Mouse (Mus musculus) gastrocnemius, adult 8-10 months (tissue): Measurements from ENCODE around the gene Tril. TPM values are rescaled to one million over a fixed set of nuclear protein-coding genes. Genes with fewer than 3 reads are reported as not detected.

Experiments
- DNase-seq, 2 experiments: peaks; one replicate each; pipeline ENCODE4 v3.0.0; 2022; ENCODE audit warnings: low spot score in 2 of 2
- total RNA-seq, 4 experiments: library from RNA; stranded (reverse); gene quantifications; 2 replicates each; pipeline ENCODE4 v1.2.4; 2022

Gene Tril
- total RNA-seq = 1 to 10 TPM; 1.1 to 1.5 (median 1.3) TPM

DNA sequence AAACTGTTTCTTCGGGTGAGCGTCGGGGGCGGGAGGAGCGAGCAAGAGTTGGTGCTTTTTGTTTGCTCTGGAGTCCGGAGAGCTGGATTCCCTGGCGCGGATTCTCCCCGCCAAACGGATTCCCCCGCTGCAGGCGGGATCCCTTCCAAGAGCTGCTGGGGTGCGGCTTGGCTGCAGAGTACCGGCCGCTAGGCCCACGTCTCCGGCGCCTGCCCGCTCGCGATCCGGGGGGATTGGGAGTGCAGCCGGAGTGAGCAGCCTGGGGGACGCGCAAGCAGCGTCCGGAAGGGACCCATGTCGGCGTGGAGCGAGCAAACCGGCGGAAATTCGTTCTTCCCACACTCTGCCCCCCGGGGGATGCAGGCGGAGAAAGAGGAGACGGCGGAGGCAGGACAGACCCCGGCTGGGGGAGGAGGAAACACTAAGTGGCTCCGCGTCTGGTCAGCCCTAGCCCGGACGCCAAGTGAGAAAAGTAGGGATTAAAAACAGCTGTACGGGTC is at the start of gene Tril:
TSS of gene Tril (minus strand) at position 345 of the 500 bp plus-strand sequence.
- peak; percentile 57 to 67 for DNase-seq

DNA sequence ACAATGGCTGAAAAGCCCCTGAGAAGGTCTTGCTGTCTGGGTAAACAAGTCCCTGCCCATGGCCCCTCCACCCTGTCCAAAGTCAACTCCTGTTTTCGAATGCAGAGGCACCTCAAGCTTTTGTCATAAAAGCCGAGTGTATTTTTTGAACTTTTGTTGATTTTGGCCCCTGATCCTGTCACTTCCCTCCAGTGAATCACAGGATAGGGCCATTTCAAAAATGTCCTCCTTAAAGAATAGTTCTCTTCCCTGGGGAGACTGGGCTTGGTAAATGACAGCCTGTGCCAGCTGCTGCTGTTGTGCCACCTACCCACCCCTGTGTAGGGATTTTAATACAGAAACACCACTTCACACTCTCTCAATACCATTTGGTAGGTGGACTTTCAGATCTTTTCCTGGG is 42.4 kb upstream of the Tril start:
- DNase-seq = no peak

DNA sequence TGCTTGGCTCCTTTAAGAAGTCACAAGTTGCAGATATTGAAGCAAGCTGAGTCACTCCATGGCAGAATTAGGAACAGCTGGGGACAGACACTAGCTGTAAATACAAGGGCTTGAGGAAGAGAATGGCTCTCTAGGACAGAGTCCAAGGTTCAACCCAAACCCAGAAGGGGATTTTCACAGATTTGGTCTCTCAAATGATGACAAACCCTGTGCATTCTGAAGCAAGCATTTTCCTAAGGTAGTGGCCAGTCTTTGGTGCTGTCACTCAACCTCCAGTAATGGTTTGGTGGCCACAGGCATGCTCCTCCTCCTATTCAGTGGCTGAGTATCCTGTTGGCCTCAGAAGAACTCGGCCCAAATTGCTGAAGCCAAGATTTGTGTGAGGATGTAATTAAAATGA is 38.5 kb upstream of the Tril start:
- no peak for DNase-seq

DNA sequence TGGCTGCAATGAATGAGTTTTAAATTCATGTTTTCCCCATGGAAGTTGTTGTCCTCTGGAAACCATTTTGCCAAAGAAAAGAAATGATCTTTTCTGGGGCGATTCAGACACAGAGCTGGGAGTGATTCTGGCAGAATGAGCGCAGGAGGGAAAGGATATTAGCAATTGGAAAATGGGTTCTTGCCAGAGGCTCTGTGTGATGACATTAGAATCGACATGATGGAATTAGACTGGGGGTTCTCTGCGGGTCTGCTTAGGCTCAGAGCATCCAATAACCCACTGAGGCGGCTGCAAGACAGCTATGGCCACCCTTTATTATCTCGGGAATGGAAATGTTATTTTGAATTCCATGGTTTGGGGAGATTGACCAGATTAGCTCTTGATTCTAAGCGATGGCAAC is 37.2 kb upstream of the Tril start:
- no peak for DNase-seq

DNA sequence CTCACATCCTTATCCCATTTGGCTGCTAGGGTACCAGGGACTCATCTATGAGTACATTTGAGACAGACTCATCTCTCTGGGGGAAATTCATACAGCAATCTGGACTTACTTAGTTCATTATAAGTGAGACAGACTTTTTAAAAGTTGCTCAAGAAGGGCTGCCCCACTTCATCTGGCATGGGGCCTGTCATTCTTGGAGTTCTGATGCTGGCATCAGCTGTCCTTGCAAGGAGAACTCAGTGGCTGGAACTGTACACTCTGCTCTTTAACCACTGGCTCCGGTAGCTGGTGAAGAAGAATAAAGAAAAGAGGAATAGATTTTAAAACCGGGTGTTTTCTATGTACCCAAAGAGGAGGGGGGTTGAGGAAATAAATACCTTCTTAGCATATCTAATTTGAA is 36.1 kb upstream of the Tril start:
- DNase-seq = no peak

DNA sequence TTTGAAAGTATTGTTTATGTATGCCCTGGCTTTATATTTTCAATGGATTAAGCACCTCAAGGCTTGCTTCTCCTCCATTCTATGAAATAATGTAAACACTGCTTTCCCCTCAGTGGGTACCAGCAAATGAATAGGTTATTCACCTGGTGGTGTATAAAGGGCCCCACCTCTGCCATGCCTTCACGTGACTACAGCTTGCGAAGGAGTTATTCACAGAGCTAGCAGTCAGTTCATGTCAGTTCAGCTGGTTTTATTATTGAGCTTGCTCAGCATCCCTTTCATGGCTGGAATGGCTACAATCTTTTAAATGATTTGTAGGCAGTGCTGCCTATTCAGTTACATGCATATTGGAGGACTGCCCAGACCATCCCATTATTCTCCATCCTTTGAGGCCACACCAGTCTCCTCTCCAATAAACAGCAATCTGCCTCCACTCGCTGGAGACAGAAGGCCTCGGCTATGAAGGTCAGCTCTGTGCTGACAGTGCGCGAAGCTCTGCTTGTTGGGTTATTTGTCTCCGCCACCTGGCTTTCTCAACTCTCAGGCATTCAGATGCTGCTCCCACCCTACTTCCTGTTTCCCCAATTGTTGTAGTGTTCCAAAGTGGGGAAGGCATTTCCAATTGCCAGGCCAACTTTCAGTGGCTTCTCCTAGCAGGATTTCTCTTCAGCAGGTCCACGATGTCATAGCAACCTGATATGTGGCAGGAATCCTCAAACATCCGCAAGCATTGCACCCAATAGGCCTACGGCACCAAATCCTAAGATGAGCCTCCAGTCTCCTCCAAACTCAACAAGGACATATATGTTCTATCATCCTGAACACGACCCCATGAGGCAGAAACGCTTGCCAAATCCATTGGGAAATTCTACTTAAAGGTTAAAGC is 34.6 kb upstream of the Tril start:
- no peak for DNase-seq

DNA sequence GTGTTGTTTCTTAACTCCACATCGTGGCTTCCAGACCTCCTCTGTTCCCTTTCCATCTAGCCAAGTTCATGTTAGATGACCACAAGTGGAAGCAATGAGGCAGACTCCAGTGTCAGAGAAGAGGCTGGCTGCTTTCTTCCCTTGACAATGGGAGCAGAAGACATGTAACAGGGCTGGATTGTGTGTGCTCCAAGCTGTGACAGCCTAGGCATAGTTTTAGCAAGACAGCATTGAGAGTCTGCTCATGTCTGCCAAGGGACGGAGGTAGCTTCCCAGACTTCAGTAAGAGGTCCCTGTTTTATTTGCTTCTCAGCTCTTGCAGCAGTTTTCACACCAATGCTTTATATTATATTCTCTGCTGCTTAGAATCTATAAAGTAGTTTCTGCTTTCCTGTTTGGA is 33.6 kb upstream of the Tril start:
- no peak for DNase-seq

DNA sequence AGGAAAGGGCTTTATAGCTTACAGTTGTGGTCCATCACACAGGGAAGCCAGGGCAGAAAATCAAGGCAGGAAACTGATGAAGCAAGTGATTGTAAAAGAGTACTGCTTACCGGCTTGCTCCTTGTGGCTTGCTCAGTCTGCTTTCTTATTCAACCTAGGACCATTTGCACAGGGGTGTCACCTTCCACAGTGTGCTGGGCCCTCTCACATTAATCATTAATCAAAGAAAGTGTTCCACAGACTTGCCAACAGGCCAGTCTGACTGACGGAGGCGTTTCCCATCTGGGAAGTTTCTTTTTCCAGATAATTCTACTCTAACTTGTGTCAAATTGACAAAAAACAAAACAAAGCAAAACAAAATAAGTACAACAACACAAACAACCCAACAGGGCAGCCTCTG is 32.9 kb upstream of the Tril start:
- no peak for DNase-seq

DNA sequence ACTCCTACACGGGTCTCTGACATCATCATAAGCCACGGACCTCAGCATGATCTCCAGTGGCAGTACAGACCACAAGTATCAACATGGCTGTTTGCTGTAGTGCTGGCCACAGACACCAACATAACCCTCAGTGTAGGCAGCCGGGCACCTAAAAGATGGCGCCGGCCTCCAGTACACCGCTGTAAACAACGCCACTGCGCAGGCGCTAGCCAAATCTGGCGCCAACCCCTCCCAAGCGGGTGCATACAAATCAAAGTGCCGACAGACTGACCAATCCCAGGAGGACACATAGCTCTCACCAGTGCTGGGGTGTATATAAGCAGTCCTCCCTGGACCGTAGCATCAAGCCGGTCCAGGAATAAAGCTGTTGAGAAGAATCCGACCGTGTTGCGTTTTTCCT is 24.0 kb upstream of the Tril start:
- DNase-seq = no peak

DNA sequence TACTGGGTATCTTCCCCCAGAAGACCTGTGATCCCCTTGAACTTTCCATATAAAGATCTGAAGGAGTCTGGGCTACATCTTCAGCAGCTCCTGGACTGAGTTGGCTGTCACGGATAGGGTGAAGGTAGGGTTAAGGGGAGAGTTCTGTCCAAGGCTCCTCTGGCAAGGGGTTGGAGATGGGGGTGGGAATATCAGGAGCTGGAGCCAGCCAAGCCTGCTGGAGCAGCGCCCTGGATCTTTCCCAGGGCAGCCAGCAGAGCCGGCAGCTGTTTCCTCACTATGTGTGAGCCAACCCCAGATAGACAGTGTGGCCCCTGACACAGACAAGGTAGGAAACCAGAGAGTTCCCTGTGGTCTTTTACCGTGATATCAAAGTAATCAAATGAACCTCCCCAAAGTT is 4.6 kb upstream of the Tril start:
- DNase-seq = peak in 1 of 2 experiments; percentile 44

DNA sequence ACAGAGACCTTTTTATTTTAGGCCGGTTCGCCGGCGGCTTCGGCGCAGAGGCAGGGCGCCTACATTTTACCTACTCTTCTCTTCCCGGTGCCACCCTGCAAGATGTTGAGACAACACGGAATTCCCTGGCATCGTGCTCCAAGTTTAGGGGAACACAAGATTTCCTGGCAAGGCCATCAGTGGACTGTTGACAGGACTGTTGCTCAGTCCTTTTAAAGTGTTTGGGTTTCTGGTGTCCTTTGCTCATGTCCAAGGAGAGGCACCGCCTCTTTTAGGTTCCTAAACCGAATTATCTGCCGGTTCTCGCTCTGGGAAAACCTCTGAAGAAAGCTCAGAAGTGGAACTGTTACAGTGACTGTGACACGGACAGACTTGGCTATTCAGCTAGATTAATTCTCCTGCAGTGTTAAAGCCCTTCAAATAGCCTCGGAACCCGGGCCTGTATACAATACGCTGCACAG is 441 bp upstream of the Tril start:
- DNase-seq = no peak

DNA sequence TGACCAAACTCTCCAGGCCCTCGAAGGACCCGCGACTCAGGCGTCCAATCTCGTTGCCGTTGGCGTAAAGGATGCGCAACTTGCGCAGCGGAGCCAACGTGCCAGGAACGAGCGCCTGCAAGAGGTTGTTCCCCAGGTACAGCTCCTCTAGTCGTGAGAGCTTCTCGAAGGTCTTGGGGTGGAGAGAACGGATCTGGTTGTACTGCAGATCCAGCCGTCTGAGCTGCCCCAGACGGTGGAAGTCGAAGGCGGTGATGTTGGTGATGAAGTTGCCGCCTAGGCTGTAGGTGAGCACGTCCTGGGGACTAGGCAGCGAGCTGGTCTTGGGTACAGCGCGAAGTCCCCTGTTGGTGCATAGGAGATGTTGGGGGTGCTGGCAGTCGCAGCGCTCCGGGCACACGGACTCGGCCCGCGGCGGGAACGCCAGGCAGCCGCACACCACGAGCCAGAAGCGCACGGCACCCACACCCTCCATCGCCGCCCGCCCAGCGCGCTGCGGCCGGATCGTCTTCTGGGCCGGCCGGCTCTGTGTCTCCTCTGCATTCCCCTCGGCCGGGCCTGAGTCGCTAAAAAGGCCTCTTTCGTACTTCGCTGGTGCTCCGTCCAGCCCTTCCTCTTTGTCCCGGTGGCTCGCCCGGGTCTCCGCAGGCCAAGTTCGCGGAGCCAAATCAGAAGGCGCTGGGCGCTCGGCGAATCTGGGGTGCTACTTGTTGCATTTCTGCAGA is 707 bp downstream of the Tril start:
- DNase-seq = no peak

DNA sequence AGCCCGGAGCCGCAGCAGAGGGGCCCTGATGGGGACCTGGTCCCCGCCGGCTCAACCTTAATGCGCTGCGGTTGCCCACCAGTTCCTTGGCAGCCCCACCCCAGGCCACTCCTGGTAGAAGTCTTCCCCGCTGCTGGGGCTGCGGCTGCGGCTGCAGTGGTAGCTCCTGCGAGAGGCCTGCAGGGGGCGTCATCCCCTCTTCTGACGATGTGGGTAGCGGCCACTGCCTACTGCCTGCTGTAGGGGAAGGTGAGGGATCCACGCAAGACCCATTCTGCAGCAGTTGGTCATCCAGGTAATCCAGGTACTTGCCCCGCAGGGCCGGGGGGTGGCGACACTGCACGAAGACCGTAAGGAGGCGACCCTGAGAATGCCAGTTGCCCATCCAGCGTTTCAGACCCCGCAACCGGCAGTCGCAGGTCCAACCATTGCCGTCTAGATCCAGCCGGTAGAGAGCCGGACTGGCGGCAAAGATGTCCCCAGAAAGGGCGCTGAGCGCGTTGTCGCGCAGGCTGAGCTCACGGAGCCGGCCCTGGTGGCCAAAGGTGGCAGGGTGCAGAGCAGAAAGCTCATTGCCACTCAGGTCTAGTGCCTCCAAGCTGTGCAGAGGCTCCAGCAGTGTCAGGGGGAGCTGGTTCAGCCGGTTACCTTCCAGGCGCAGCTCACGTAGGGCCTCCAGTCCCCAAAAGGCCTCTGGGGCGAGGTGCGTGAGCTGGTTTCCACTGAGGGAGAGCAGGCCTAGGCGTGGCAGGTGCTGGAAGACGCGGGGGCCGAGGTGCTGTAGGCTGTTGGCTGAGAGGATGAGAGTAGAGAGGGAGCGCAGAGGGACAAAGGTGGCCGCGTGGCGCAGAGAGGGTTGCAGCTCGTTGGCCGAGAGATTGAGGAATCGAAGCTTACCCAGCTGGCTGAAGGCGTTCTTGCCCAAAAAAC is 1.6 kb downstream of the Tril start:
- DNase-seq = peak in 1 of 2 experiments; percentile 13

DNA sequence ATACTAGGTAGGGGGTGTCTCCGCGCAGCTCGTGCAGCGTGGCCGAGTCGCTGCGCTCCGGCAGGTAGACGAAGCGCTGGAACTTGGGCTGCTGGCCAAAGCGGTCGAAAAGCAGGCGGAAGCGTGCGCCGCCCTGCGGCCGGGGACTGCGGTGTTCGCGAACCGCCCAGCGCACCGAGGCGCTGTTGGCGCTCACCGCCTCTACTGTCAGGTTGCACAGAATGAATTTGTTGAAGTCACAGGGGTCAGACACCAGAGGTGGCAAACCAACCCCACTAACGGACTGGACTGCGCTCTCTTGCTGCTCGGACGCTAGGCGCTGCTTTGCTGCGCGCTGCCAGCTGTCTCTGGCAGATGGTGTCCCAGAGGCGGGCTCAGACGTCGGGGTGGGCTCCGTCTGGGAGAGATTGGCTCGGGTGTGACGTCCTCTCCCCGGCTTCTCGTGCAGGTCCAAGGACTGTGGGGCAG is 2.3 kb downstream of the Tril start:
- peak; percentile 41 to 53 for DNase-seq

DNA sequence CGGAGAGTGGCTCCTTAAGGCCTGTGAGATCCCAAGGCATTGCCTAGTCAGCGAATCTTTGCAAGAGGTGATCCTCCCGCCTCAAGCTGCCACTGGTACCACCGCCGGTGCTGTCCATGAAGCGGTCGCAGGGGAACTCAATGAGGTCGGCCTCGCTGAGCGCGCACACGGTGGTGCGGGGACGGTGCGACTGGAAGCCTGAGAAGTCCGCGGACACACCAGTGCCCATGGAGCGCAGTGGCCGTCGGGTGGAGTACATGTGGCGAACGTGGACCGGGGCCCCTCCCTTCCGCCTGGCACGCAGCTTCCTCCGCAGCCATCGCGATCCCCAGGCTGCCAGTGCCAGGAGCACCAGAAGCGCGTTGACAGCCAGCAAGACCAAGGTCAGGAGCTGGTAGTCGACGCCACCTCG is 2.9 kb downstream of the Tril start:
- DNase-seq = no peak

DNA sequence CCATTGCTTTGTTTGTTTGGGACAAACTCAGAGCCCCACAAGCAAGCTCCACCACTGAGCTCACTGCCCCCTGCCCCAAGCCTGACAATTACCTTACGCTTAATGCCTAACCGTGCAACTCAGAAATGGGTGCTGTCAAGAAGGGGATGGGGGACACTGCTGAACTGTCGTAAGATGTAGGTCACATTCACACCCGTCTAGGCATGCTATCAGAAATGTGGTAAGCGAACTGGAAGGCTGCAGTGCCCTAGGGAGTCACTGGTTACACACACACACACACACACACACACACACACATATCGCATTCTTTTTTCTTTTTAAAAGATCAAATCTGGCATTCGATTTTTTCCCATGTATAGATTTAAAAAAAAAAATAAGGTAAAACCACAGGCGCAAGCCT is 4.0 kb downstream of the Tril start:
- DNase-seq = no peak

DNA sequence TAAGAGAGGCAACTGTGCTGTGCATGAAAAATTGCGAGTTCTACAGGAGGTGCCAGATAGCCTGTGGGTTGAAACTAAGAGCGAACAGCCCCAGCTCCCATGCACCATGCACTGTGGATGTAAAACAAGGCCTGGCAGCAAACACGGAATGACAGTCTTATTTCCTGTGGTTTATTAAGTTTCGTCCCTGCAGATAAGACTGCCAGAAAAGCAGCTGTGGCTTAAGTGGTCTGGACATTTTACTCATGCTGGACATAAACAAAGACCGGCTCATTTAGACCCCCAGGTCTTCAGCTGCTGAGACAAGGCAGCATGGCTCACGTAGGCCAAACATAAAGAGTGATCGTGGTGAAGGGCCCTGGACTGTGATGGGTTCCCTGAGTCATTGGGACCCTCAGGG is 4.9 kb downstream of the Tril start:
- DNase-seq = no peak

DNA sequence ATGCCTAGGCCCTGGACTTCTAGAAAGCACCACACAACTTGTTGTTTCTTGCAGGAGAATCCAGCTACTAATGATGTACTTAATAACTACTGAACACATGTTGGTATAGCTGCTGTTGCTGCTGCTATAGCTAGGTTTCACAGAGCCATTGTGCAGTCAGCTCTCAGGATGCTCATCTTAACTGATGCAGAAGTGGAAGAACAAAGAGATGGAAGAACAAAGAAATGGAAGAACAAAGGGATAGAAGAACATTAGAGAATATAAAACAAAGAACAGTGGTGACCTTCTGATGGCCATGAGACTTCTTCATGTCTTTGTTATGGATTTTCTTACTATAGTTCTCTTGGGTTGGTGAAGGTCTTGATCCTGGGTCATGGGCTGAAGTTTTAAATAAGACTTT is 6.4 kb downstream of the Tril start:
- DNase-seq = no peak

DNA sequence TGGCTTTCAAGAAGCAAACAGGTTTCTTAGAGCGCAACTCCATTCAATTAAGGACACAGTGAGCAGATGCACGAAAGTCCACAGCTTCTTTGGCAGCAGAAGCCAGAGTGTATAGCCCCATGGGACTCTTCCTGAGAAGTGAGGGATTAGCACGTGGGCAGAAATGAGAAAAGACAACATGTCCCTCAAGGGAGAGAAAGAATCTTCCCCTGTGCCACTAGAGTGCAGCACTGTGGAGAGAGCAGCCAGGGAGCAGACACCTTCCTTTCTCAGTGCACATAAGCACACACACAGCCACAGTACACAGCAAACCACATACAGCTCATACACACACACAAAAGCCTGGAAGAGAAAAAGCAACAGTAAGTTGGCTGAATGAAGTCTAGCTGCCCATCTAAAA is 8.4 kb downstream of the Tril start:
- no peak for DNase-seq

DNA sequence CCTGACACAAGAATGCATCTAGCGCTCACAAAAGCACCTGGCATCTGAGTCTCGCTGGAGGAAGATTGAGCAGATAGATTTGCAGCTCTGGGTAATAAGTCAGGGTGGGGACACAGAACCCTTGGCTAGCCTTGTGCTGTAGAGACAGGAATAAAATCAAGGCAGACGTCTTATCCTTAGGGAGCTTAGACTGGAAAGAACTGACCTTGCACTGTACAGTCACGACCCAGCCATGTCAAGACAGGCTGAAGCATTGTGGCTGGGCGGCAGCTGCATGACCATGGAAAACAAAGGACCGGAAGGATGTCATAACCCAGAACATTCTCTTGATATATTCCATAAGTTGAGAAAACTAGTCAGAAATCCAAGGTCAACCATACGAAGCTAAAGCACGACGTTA is 11.8 kb downstream of the Tril start:
- DNase-seq = no peak

DNA sequence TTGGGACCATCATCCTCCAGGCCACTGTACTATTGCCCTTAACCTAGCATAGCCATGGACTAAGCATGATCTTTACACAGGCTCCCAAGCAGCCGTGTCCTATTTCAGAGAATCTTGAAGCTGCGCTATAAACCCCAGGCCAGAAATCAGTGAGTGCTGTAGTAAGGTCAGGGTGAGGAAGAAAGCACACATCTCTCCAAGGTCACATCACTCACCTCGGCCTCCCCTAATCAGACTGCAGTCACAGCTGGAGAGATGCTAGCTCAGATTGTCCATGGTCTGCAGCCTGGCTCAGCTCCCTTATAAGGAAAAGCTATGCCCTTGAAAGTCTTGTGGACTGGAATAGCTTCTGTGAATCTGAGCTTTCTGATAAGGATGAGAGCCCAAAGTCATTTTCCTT is 13.4 kb downstream of the Tril start:
- DNase-seq = no peak
